ENCODE assay signal across 1 mouse cellular context in genomic region chr5:124010077-124010476, GRCm38 (mm10).
TF ChIP-seq lines count a peak whose summit lies in the region.

No protein-coding gene starts in this region.

TF ChIP-seq in MEL, 35 proteins besides CTCF, POLR2A, EP300 and RAD21 (continued from another document):
- TF ChIP-seq ZMIZ1 (IDR thresholded peaks at IDR 0.05; ENCODE audit: low read depth, low read length), result no peak
- TF ChIP-seq USF2 (IDR thresholded peaks at IDR 0.05; ENCODE audit: borderline replicate concordance in 1 of 2, insufficient read depth in 1 of 2, low read depth in 1 of 2, low read length in 2 of 2), result no peak
- TF ChIP-seq TBP (IDR thresholded peaks at IDR 0.05; ENCODE audit: low read depth, low read length), result no peak
- no peak for TF ChIP-seq ZKSCAN1 (IDR thresholded peaks at IDR 0.05; ENCODE audit: low read depth, low read length)
- TF ChIP-seq MEF2A (IDR thresholded peaks at IDR 0.05; ENCODE audit: extremely low read depth, insufficient replicate concordance, low read depth, low read length, poor library complexity, severe bottlenecking), result no peak
- peak; percentile 70 for TF ChIP-seq ETS1 (IDR thresholded peaks at IDR 0.05; ENCODE audit: low read depth, low read length)
- no peak for TF ChIP-seq MYB (IDR thresholded peaks at IDR 0.05; ENCODE audit: low read depth, low read length)
- no peak for TF ChIP-seq RCOR1 (IDR thresholded peaks at IDR 0.05; ENCODE audit: low read depth, low read length)
